Mouse (Mus musculus) cerebellum, adult 2 months (tissue): ENCODE results near the gene Pde11a. TPM values are rescaled to one million over a fixed set of nuclear protein-coding genes. Genes with fewer than 3 reads are reported as not detected.

Experiments
- DNase-seq, 2 experiments: peaks; one replicate each; pipeline ENCODE4 v3.0.0; 2021
- H3K27ac ChIP-seq: fragments of 200-500 bp; 2 replicates; pipeline ENCODE4 v1.5.1; 2012; ENCODE audit warnings: low read length, control low read depth, inconsistent platforms; ENCODE audit not compliant: insufficient read depth
- H3K27me3 ChIP-seq: fragments of 200-500 bp; 2 replicates; pipeline ENCODE4 v1.6.1; 2012; ENCODE audit warnings: inconsistent platforms, mild to moderate bottlenecking, low read length, moderate library complexity; ENCODE audit not compliant: control insufficient read depth, insufficient read depth
- H3K4me1 ChIP-seq: fragments of 200-500 bp; 2 replicates; pipeline ENCODE4 v1.6.1; 2011; ENCODE audit warnings: low read length; ENCODE audit not compliant: control insufficient read depth, insufficient read depth
- H3K4me3 ChIP-seq: fragments of 200-500 bp; replicated peaks from 2 replicates; pipeline ENCODE3; 2011; ENCODE audit warnings: mild to moderate bottlenecking, low read depth, low read length, control low read depth; ENCODE audit not compliant: insufficient read depth
- CTCF ChIP-seq: fragments of 200-500 bp; IDR thresholded peaks from 2 replicates; pipeline ENCODE4 v1.5.1; 2011; ENCODE audit warnings: low read depth, mild to moderate bottlenecking, control low read depth, low read length, moderate library complexity, borderline replicate concordance; ENCODE audit not compliant: insufficient read depth
- POLR2A ChIP-seq: fragments of 200-500 bp; IDR thresholded peaks from 2 replicates; pipeline ENCODE4 v1.6.1; 2011; ENCODE audit warnings: low read length, control low read depth, borderline replicate concordance; ENCODE audit not compliant: insufficient read depth
- WGBS: fragments of 180-500 bp; shearing (Covaris S2); methylation state at CpG from one replicate; pipeline ENCODE4 v1.1.7; 2018; 5-methylcytosine and 5-hydroxymethylcytosine counted together
- polyA plus RNA-seq: library from polyadenylated mRNA; depleted of rRNA; stranded (reverse); fragments of >200 nt; gene quantifications from 2 replicates; pipeline ENCODE4 v1.2.3, GENCODE M21; 2012

The Pde11a gene
- polyA plus RNA-seq, 1 experiment, result 0.79 TPM

DNA sequence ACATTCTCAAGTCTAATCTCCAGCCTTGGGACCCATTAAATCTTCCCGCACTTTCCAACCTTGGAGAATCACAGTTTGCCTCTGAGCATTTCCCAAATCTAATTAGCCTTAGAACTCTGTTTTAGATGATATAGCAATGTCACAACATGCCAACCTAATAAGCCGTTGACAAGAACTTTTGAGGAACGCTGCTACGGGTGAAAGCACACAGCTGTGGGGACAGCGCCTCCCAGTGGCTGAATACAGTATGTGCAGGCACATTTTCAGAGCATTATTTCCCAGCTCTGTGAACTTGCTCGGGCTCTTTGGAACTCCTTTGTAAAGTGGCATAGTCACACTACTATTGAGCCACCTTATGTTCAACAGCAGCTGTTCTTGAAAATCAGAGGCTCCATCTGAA lies 223.8 kb downstream of the Pde11a start:
- no peak for DNase-seq
- no peaks in the 10 kb centered on the region for H3K27me3 ChIP-seq
- H3K4me1 ChIP-seq, result no peaks in the 10 kb centered on the region
- no peak overlapping the region for H3K27ac ChIP-seq
- TF ChIP-seq POLR2A, result no peak
- peak; percentile 59; the same call in 1 of the 2 replicates for TF ChIP-seq CTCF
- H3K4me3 ChIP-seq, result no peak overlapping the region
- WGBS, result 20% methylated on average over 6 of the region's 6 CpGs

DNA sequence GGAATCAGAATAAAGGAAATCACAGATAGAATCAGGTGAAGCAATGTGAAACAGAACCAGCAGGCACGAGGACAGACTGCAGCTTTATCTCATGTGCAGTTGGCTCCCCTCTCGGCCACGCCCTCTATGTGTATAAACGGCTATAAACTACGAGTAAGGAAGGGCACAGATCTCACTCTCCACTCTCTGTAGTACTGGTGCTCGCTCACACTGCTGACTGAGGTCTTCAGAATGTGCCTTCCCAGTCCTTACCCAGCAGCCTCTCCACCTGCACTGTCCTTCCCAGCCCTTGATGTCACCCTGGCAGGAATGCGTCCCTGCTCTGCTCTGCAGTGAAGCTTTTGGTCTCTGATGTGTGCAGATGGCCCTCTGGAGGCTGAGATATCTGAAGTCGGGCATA lies 228.9 kb downstream of the Pde11a start:
- no peak for DNase-seq
- 41% methylated on average over 8 of the region's 8 CpGs for WGBS
- H3K27me3 ChIP-seq, result no peaks in the 10 kb centered on the region
- H3K4me1 ChIP-seq, result no peaks in the 10 kb centered on the region
- TF ChIP-seq CTCF (no peak), POLR2A (no peak)
- H3K27ac ChIP-seq, result no peak overlapping the region
- no peak overlapping the region for H3K4me3 ChIP-seq

GRCm38 (mm10) chr2:76101889-76102602 lies 236.5 kb downstream of the Pde11a start:
- 37% methylated on average over 14 of the region's 14 CpGs for WGBS
- no peak for DNase-seq
- no peaks in the 10 kb centered on the region for H3K27me3 ChIP-seq
- H3K4me1 ChIP-seq, result no peaks in the 10 kb centered on the region
- TF ChIP-seq POLR2A (no peak), CTCF (peak; percentile 14; the same call in 1 of the 2 replicates)
- H3K27ac ChIP-seq, result no peak overlapping the region
- no peak overlapping the region for H3K4me3 ChIP-seq

- no peak overlapping the region for H3K4me3 ChIP-seq
- no peak for TF ChIP-seq CTCF
- TF ChIP-seq POLR2A, result no peak
- 73% methylated on average over 9 of the region's 9 CpGs for WGBS
- no peaks in the 10 kb centered on the region for H3K27me3 ChIP-seq
- H3K27ac ChIP-seq, result no peak overlapping the region
- no peaks in the 10 kb centered on the region for H3K4me1 ChIP-seq
- DNase-seq, result no peak
These were observed 238.0 kb downstream of the Pde11a start for GRCm38 (mm10) chr2:76100597-76100996.

DNA sequence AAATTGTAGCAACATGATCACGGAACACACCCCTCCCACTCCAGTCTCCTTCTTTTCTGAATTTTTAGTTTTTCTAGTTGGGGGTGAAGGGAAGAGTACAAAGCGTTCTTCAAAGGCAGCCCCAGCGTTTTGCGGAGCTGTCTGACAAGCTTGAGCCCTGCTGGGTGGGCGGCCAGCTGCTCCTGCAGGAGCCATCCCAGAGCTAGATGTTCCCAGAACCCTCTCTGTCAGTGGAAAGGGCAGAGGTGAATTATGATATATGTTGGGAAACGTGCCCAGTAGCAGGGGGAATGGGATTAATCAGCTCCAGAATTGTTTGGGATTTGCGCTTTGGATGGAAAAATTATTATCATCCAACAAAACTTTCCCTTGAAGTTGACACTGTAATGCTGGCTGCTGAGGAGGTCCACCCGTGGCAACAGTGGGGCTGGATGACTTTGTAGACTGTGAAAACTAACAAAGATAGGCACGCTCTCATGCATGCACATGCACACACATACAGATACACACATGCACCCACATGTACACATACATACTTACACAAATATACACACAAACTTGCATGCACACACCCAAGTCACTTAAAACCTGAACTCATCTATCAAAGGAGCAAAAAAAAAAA lies 238.7 kb downstream of the Pde11a start:
- Histone ChIP-seq H3K27me3 (no peaks in the 10 kb centered on the region), H3K4me3 (no peak overlapping the region), H3K4me1 (no peaks in the 10 kb centered on the region), H3K27ac (no peak overlapping the region)
- WGBS, result 56% methylated on average over 9 of the region's 9 CpGs
- no peak for DNase-seq
- TF ChIP-seq POLR2A, result no peak
- TF ChIP-seq CTCF, result no peak

DNA sequence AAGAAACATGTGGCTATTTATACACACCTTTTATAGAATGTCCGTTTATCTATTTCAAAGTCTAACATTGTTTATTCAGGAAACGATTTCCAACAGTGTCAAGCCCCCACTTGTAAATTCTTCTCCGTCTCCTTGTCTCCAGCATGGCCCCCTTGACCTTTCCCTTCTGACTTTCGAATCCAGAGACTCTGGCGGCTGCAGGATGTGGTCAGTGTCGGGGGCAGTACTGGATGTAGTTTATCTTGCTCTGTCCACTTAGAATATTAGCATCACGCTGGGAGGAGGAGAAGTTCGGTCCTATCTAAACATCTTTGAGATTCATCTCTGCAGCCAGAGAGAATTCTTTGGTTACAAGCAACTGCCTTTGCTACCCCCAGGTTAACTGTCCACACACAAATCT lies 240.2 kb downstream of the Pde11a start:
- TF ChIP-seq POLR2A (no peak), CTCF (no peak)
- DNase-seq, result no peak
- Histone ChIP-seq H3K4me3 (no peak overlapping the region), H3K4me1 (no peaks in the 10 kb centered on the region), H3K27ac (no peak overlapping the region), H3K27me3 (no peaks in the 10 kb centered on the region)
- WGBS, result 56% methylated on average over 8 of the region's 8 CpGs

- no peak overlapping the region for H3K27ac ChIP-seq
- no peaks in the 10 kb centered on the region for H3K4me1 ChIP-seq
- no peak for TF ChIP-seq POLR2A
- TF ChIP-seq CTCF, result no peak
- DNase-seq, result no peak
- WGBS, result 83% methylated on average over 7 of the region's 7 CpGs
- H3K4me3 ChIP-seq, result no peak overlapping the region
- H3K27me3 ChIP-seq, result no peaks in the 10 kb centered on the region
These were observed 240.7 kb downstream of the Pde11a start for GRCm38 (mm10) chr2:76097847-76098246.

- WGBS, result 65% methylated on average over 8 of the region's 8 CpGs
- DNase-seq, result no peak
These were observed 241.3 kb downstream of the Pde11a start for GRCm38 (mm10) chr2:76097284-76097683.

More at GRCm38 (mm10) chr2:76097284-76097683, 241.3 kb downstream of the Pde11a start:
- TF ChIP-seq POLR2A, result no peak
- no peak for TF ChIP-seq CTCF
- H3K27me3 ChIP-seq, result no peaks in the 10 kb centered on the region
- no peak overlapping the region for H3K4me3 ChIP-seq
- no peak overlapping the region for H3K27ac ChIP-seq
- no peaks in the 10 kb centered on the region for H3K4me1 ChIP-seq
